Mouse (Mus musculus) regulatory T cell (primary cell): ENCODE measurements around the gene Cachd1.

ENCODE experiments used
- in situ Hi-C: fragments of 300-600 bp; cut with MboI, MseI; formaldehyde crosslinking; loops from one replicate; pipeline ENCODE4 v1.15.1; 2025; ENCODE audit warnings: high pct_unique_total_duplicates

The Cachd1 gene

DNA sequence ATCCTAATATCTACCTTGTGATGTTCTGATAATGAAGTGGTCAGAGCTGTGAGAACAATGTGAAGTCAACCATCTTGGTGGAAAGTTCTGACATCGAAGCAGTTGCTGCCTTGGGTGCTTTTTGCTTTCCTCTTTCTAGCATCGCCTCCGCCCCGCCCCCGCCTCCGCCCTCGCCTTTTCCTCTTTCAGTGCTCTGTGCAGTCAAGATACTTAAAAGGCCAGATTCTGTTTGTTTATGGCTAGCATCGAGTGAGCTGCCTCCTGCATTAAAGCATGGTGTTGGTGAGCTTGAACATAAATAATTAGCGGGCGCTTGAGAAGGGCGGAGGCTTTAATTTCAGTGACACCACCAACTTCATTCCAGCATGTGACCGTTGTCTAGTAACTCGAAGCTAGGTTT lies 88.9 kb downstream of the Cachd1 start:
- in situ Hi-C loops, result no loop called here

DNA sequence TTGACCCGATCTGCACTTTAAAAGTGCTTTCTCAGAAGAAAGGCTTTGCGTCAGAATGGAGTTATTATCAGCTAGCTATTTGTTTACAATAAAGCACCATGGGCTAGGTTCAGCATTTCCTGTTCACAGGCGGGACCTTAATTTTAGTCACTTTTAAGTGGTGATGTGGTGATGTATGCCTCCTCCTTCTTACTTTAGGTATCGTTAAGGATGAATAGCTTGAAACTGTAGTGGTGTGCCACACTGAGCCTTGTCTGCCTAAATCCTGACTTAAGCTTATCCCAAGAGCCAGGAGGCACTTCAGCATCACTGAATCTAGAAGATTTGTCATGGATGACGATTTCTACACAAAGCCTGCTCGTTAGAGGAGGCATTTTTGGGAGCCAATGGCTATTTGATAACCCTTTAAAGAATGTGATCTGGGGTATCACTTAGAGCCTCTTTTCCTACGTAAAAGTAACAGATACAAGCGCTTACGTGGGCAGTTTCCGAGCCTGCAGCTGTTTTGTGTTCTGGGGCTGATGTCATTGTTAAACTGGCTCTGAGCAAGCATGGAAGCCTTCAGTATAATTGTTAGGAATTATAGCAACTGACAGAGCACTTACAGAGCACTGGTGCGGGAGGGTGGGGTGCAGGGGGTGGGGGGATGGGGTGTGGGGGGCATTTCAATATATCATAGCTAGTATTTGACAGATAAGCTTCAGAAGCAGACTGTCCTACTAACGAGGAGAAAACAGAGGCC lies 89.7 kb downstream of the Cachd1 start:
- in situ Hi-C loops, result no loop called here

DNA sequence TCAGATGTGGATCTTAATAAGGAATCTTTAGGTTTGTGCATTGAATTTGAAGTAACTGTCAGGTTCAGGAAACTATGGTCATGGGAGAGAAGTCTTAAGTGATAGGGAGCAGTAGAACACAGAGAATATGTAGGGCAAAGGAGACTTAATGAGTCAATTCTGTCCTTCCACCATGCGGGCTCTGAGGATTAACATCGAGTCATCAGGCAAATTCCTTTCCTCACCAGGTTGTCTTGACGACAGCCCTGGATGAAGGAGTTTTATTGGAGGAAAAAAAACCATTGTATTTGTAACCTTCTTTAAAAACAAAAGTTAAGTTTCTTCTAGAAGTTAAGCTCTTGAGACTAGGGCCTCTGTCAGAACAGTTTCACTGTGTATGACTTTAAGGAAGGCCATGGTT lies 100.9 kb downstream of the Cachd1 start:
- in situ Hi-C loops, result no loop called here

DNA sequence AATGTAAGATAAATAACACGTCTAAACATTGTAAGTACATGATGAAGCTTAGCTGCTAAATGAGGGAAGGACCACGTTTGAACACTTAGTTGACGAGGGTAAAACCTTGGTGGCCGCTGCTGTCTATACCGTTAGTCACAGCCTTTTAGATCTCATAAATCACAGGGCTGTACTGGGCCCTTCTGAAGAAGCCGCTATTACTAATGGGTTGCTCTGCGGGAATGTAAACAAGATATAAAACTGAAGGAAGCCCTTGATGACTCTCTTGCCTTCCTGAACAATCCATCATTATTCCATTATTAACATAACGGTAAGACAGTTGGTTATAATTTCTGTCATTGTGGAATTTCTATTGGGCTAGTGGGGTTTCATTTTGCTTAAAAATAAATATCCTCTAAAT lies 102.9 kb downstream of the Cachd1 start:
- in situ Hi-C loops, result no loop called here

DNA sequence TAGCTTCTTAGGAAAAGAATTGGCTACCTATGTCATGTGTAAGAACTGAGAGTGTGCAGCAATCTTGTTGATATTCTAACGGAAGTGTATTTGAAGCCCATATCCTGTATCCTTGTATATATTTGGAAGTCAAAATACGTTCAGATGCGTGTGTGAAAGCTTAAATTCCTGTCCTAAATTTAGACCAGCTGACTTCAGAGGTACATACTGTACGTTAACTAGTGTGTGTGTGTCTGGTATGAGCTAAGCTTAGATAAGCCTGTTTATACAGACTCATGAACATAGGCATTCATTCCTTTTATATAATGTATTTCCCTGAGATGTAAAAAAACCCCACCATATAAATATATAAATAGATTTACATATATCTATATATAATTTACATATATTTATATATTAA lies 103.6 kb downstream of the Cachd1 start:
- in situ Hi-C loops, result no loop called here

DNA sequence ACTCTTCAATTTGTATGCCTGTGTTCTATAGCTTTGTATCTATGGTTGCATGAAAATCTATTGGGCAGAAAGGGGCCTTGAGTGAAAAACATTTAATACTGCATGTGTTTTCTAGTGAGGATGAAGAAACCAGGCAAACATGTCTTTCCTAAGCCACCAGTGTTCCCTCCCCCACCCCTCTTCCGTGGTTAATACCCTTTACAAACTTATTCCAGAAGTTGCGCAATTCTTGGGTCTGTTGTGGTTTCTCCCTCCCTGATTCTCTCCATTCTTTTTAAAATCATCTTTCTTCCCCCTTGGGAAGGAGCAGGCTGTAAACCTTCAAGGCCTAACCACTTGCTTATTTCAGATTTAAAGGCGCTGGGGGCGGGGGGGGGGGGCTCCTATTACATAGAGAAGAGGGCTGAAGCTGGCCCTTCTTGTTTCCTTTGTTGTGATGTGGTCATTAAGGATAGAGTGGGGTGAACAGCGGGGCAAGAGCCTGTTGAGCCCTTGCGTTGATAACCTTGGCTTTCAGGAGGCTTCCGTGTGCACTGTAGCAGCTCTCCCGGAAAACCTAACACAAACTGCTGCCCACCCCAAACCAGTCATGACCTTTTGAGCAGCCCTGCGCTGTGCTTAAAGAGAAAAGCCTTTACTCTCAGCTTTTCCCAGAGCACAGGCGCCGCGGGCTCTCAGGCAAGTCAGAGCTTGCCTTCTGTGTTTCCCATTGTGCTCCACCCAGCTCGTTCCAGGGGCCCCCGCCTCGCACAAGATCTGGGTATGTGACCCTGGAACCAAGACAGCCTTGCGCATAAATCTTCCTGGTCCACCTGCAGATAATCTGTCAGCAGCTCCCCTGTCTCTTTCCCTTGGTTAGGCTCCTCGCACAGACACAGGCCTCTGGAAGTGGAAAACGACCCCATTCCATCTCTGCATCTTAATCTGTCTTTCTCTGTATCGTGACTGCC lies 109.6 kb downstream of the Cachd1 start:
- in situ Hi-C loops, result no loop called here

DNA sequence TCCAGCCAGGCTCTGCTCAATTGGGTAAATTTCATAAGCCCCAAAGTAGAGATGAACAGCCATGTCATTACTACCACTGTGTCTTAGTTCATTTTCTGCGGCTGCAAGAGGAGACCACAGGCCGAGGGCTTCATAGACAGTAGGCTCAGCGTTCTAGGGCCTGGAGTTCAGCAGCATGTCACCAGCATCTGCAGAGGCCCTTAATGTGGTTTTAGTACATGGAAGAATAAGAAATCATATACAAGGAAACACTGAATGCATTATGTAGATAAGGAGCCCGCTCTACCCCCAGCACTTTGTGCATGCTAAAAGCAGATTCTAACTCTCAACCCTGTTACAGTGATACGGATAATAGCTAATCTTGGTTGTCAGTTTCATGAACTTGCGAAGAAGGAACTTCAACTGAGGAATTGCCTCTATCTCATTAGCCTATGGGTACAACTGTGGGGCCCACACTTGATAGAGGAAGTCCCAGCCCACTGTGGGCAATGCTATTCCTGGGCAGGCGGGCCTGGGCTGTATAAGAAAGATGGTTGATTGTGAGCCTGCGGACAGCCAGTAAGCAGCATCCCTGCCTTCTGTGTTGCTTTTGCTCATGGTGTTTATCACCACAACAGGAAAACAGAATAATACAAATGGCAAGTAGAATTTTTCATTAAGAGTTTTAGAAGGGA lies 110.4 kb downstream of the Cachd1 start:
- in situ Hi-C loops, result no loop called here

DNA sequence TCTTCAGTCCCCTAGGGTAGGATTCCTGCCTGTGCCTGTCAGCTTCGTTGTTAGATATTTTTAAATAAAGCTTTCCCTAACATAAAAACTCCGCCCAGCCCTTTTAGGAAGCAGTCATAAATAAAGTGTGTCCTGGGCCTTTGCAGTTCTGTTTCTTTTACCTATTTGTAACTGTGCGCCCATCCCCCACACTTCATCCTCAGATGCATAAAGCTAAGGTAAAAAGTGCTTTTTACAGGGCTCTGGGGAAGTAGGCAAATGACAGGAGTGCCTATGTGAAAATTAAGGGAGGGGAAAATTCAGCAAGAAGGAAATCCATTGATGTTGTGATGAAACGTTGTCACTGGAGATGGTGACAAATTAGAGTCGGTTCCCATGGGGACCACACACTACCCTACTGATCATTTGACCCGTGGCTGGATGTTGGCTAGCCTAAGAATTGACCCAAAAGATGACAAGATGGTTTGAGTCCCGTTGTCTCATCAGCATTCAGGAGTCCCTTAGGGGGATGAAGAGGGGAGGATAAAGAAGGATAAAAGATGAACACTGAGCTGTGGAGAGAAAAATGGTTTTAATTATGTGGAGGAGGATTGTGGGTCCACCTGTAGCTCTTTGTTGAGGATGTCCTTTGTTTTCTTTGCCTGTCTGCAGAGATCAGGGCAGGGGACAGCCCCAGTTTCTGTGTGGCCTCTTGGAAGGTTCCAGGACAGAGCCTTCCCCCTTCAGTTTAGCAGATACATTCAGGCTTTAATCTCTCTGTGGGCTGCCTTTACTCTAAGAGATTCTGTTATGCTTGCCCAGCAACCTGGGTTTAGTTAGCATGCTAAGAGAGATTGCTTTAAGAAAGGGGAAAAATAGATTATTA lies 113.9 kb downstream of the Cachd1 start:
- in situ Hi-C loops, result no loop called here

DNA sequence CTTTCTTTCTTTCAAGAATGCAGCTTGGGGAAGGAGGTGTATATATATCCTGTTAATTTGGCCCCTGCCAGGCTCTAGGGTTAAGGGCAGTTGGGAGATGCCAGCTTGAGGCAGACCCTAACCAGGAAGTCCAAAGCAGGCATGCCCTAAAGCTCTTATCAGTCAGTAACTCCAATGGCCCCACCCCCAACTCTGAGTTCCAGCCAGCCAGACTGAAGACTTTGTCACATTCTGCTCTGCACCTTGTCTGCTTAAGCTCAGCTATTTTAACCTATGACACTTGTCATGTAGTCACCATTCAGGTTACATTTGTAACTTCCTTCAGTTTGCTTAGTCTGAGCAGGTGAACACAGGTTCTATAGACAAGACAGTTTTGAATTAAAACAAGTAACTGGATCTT lies 117.3 kb downstream of the Cachd1 start:
- in situ Hi-C loops, result no loop called here

DNA sequence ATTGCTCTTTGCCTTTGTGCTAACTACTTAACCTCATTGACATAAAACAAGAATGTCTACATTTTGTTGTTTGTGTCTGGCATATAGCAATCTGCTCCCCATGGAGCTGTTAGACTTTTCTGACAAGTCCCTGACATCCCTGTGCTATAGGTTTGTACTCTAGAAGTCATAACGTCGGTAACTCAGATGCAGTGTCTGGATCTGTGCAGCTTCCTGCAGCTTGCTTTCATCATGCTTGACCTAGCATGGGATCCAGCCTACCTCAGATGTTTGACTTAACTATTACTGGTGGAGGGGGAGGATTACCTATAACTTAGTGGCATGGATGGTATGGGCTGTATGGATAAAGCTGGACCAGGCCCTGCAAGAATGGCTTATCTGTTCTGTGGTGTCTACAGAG lies 117.7 kb downstream of the Cachd1 start:
- in situ Hi-C loops, result no loop called here

DNA sequence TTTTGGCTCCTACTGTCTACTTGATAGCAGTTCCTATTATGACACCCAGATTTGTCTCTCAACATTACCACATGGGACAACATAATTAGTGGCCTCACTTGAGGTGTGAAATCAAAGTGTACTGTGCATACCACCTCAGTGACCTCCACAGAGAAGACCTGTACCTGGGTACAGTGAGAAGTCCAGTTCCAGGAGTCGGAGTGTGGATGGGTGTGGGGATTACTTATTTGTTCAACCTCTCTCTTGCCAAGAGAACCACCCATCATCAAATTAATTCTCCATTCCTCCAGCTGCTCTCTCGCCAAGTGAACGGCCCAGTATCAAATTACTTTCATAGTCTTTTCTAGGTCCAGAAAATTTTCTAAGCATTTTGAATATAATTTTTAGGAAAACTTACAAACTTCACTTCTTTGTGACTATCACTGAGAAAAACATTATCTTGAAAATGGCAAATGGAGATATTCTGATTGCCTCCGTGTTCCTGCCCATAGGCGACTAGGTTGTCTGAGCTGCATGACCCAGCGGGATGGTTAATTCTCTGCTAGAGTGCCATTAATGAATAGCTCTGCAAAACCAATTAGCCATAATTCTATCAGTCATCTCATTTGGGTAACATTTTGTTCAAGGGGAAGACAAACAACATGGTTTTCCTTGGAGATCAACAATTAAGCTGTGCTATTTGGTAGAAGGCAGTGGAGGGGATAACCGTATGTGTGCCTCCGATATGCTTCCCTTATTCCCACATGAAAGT lies 120.0 kb downstream of the Cachd1 start:
- in situ Hi-C loops, result no loop called here

DNA sequence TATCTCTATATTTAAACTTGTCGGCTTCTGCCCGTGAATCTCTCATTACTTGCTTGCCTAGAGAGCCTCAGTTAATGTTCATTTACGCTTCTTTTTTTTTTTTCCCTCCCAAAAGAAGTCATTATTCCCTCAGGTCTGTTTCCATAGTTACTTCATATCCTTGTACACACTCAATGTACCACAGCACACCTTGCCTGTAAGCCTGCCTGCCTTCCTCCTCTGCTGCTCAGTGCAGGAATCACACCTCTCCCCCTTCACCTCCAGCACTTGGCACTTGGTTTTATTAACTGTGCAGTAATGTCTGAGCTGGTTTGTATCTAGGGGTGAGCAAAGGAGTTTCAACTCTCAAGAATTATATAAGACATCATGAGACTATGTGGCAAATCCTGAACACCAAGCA lies 121.5 kb downstream of the Cachd1 start:
- in situ Hi-C loops, result no loop called here

DNA sequence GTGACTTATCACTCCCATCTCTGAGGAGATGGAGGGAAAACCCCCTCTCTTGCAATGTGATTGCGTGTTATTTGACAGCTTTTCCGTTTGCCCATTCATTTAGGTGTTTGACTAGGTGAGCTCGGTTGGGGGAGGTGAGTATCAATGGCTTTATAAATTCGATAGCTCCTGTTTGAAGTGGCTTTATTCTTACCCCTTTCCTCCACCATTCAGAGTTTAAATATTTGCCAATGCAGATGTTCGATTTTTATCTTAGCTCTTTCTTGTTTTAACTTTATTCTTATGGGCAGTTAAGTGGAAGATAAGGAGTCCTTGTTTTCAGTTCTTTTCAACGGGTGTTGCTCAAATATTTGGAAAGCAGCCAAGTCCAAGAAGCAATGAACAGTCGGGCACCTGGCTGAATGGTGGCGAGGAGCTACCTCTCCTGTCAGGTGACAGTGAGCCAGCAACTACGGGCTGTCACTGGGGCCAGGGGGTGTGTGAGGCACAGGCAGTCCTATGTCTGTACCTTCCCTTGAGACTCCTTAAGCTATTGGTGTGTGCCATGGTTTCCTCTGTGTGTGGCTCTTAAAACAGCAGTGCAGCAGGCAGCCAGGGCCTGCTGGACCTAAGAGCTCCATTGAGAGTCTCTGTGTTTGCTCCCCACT lies 133.3 kb downstream of the Cachd1 start:
- in situ Hi-C loops, result no loop called here

DNA sequence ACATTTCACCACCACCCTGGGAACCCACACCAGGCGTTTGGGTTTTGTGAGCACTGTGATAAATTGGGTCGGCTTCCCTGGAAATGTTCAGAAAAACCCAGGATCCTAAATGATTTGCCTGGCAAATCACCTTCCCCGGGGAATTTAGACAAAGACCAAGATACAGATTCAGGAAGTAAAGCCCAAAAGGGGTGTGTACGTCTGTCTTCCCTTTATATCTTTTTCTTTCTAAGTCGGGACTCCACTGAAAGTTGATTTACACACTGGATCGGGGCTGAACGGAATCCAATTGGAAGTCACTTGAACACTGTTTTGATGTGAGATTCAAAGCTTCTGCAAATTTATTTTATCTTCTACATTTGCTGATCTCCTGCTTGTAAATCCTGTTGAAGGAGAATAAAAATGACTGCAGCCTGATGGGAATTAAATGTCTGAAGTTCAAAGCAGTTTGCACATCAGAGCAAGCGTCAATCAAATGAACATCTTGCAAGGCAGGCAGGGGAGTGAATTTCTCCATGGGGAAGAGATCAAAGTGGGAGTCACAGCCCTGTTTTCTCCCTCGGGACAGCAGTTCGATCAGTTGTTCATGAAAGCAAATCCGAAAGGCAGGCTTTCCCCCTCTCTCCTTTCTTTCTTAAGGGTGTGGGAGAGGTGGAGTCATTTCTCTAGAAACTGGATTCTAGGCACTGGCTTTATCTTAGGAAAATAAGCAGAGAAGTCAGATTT lies 134.3 kb downstream of the Cachd1 start:
- in situ Hi-C loops, result no loop called here

DNA sequence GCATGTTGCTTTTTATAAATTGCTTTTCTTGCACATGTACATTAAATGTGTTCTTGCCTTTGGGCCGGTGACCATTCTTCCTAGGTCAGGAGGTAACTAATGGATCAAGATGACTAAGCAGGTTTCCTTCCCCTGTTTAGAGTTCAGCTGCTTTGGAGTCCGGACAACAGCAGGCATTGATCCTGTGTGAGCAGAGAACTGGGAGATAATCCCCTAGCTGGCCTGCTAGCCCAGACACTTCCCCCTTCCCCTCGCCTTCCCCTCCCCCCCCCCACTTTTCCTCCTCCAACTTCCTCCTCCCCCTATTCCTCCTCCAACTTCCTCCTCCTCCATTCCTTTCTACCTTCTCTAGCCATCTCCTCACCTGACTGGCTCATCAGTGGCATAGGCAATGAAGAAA lies 135.2 kb downstream of the Cachd1 start:
- in situ Hi-C loops, result no loop called here

DNA sequence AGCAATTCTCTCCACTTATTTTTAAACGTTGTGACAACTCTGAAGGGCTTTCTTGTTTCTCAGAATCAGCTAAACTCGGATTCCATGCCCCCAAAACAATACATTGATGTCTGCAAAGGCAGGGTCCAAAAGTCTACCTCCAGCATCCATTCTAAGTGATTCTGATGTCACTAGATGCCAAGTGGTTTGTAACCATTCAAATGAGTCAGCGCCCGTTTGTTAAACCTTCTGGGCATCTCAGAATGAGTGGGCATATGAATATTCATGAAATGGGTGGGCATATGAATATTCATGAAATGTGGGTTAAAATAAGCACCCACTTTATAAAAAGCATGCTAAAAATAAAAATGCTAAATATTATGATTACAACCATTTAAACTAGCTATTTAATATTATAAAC lies 137.2 kb downstream of the Cachd1 start:
- in situ Hi-C loops, result no loop called here

DNA sequence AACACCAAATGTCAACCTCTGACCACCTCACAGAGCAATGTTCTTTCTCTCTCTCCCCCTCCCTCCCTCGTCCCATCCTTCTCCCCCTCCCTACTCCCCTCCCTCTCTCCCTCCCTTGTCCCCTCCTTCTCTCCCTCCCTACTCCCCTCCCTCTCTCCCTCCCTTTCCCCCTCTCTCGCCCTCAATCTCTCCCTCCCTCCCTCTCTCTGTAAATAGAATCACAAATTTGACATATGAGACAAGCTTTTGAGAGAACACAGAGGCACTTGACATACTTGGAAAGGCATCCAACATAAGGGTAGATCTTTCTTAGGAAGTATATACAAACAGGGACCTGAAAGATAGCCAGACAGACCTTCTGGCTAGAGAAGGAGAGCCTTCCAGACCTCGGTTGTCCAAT lies 138.1 kb downstream of the Cachd1 start:
- in situ Hi-C loops, result no loop called here

DNA sequence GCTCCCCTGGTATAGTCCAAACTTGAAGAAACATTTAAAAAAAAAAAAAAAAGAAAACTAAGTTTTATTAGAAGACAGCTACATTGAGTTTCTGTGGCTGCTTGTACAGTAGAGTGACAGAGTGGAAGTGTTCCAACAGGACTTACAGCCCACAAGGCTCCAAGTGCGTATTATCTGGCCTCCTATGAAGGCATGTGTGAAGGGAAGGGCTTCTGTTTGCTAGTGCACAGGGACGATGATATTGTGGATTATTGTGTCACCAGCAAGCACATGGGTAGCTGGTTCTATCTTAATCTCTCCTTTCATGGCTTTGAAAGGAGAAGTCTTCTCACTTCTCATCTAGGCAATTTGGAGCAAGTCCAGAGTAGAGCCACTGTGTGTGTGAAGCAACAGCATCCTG lies 138.6 kb downstream of the Cachd1 start:
- in situ Hi-C loops, result no loop called here

DNA sequence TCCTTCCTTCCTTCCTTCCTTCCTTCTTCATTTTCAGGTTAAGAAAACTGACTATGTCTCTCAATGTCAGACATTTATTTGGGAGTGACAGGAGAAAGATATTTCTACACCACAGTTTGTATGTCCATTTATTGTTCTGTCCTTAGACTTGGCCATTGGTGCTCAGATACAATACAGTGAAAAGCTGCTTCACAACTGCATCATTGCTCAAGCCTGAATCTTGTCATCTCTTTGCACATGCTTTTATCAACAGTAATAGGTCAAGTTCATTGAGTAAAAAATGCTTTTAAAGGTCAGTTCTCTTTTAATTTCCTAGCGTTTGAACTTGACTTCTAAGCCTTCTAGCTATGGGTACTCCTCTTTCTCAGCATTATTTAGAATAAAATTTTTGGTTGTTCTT lies 141.0 kb downstream of the Cachd1 start:
- in situ Hi-C loops, result no loop called here

DNA sequence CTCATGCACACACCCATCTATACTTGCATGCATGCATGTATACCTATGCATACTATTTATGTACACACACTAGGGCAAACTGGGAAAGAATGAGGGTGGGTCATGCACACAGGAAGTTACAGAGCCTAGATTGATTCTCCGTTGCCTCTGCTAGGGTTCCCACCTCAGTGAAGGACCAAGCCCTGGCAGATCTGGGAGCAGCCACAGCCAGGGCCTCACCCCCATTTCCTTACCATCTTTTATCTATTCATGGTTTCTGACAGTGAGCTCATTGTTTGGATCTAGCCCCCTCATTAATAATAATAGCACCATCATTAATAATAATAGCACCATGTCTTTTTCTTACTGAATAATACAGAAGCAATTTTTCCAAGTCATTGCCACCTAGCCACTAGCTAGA lies 143.9 kb downstream of the Cachd1 start:
- in situ Hi-C loops, result no loop called here
